Mouse (Mus musculus) embryonic facial prominence, embryonic 10.5 days (tissue): Measurements from ENCODE around the gene Slc25a22. TPM values are rescaled to one million over a fixed set of nuclear protein-coding genes. Genes with fewer than 3 reads are reported as not detected.

ENCODE experiments used
- DNase-seq: peaks from one replicate; pipeline ENCODE4 v3.0.0-alpha.2; 2017; ENCODE audit warnings: low spot score
- H3K27ac ChIP-seq: fragments of 300-500 bp; sonication (generic); replicated peaks from 2 replicates; pipeline ENCODE4 v1.5.1; 2016; ENCODE audit warnings: mild to moderate bottlenecking
- H3K27me3 ChIP-seq: fragments of 300-500 bp; sonication (generic); replicated peaks from 2 replicates; pipeline ENCODE4 v1.6.1; 2016; ENCODE audit warnings: low read depth, mild to moderate bottlenecking; ENCODE audit not compliant: poor library complexity, severe bottlenecking
- H3K36me3 ChIP-seq: fragments of 300-500 bp; sonication (generic); replicated peaks from 2 replicates; pipeline ENCODE4 v1.6.1; 2016; ENCODE audit warnings: mild to moderate bottlenecking, moderate library complexity
- H3K4me1 ChIP-seq: fragments of 300-500 bp; sonication (generic); 2 replicates; pipeline ENCODE4 v1.6.1; 2016
- H3K4me3 ChIP-seq: fragments of 300-500 bp; sonication (generic); 2 replicates; pipeline ENCODE4 v1.5.1; 2016; ENCODE audit warnings: mild to moderate bottlenecking, moderate library complexity
- H3K9me3 ChIP-seq: fragments of 300-500 bp; sonication (generic); 2 replicates; pipeline ENCODE4 v1.6.1; 2016; ENCODE audit warnings: mild to moderate bottlenecking
- WGBS: fragments of 180-500 bp; shearing (Covaris S2); methylation state at CpG from one replicate; pipeline ENCODE4 v1.1.7; 2016; 5-methylcytosine and 5-hydroxymethylcytosine counted together
- polyA plus RNA-seq: library from polyadenylated mRNA; unstranded; fragments of >200 nt; fragmentation: Nextera tagmentation; extraction: Ambion mirVana; gene quantifications from 2 replicates; pipeline ENCODE4 v1.2.1, GENCODE M21; 2016

Slc25a22 gene
- polyA plus RNA-seq, 1 experiment from 2014 or later, result 49.3 TPM

DNA sequence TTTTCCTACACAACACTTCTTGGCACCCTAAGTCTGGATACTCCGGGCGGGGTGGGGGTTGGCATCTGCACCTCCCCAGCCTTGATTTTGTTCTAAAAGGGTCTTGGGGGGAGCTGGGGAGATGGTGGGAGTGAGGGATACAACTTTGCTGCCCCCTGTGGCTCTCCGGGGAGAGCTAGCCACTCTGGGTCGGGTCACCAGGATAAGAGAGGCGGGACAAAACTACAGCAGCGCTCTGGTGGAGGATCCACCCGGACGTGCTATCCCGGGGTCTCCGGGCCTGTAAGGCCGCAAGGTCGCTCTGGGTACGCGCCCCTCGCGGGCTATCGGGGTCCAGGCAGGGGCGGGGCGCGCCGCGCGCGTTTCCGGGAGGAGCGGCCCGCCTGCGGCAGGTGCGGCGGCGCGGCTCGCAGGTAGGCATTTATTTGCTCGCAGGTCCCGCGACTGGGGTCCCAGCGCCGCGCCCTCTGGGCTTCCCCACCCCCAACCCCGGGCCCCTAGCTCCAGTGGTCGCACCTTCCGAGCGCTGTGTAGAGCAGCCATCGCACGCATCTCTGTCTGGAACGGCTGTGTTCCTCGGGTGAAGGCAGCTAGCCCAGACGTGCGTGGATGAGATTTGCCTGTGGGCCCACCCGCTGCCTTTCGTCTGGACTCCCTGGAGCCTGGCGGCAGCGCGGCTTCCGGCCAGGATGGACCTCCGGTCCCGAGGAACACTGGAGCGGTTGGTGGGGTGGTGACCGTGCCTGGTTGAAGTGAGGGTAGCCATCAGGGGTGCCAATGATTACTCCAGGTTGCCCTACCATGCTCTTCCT is 24.0 kb upstream of the Slc25a22 start:
- H3K9me3 ChIP-seq, result no peaks in the 10 kb centered on the region
- peak; percentile 56 for DNase-seq
- peaks cover 99% of the 10 kb centered on the region for H3K27me3 ChIP-seq
- H3K27ac ChIP-seq, result peak overlapping the region; percentile 72; the same call in 1 of the 2 replicates
- WGBS, result 2% methylated on average over 59 of the region's 59 CpGs
- peaks cover 44% of the 10 kb centered on the region for H3K4me1 ChIP-seq
- H3K36me3 ChIP-seq, result peaks cover 14% of the 10 kb centered on the region
- peak overlapping the region; percentile 59 for H3K4me3 ChIP-seq

DNA sequence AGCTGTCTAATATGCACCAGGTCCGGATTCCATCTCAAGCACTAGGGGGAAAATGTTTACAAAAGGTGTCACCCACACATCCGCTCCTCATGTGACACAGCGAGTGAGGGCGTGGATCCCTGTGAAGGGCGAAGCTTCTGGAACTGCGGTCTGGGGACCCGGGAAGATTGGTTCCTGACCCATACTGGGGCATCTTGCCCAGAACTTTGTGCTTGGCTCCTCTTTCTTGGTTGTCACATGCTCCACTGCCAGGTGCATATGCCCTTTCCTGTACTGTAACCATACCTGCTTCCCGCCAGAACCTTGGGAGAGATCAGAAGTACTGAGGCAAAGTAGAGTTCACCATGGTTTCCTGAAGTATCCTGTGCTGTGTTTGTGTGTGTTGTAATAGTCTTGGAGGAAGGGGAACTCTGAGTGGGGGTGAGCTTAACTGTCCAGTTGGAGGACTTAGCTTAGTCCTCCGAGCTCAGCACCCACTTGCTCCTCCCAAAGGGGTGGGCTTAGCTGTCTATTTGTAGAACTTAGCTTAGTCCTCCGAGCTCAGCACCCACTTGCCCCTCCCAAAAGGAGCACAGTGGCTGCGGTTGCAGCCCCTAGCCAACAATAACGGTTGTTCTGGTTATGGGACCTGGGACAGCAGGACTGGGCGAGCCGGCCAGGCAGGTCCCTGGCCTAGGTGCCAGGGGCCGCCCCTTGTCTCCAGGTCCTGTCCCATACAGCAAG is 22.9 kb upstream of the Slc25a22 start, which contains the start of gene Cracr2b:
Cracr2b (plus strand) TSS at position 704 of the 723 bp plus-strand sequence.
- peak within 1 kb of the TSS; percentile 59 for H3K4me3 ChIP-seq
- DNase-seq, result no peak
- no peaks in the 10 kb centered on the region for H3K9me3 ChIP-seq
- peaks cover 94% of the 10 kb centered on the region for H3K27me3 ChIP-seq
- H3K4me1 ChIP-seq, result peaks cover 46% of the 10 kb centered on the region
- H3K27ac ChIP-seq, result peak within 1 kb of the TSS; percentile 72; the same call in 1 of the 2 replicates
- peaks cover 14% of the 10 kb centered on the region for H3K36me3 ChIP-seq
- WGBS, result 71% methylated on average over 15 of the region's 15 CpGs

DNA sequence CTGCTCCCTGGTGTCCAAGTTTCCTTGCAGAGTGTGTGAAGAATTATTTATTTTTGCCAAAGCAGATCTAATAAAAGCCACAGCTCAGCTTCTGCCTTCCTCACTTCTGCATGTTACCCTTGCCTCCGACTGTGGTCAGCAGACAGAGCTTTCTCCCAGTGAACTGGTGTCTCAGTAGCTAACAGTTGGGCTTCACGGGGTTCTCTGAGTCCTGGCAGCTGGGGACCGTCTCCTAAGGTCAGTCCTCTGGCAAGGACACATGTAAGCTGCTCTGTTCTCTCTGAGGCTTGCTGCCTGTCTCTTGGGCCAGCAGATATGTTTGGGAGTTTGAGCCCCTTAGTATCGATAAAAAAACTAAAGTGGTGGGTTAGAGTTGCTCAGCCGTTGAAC is 22.3 kb upstream of the Slc25a22 start:
- DNase-seq, result no peak
- Histone ChIP-seq H3K4me3 (no peak overlapping the region), H3K27ac (no peak overlapping the region), H3K27me3 (peaks cover 89% of the 10 kb centered on the region), H3K9me3 (no peaks in the 10 kb centered on the region), H3K36me3 (peaks cover 14% of the 10 kb centered on the region), H3K4me1 (peaks cover 46% of the 10 kb centered on the region)
- WGBS, result 73% methylated on average over 5 of the region's 5 CpGs

GRCm38 (mm10) chr7:141459301-141459711 is 21.6 kb upstream of the Slc25a22 start:
- WGBS, result 88% methylated on average over 17 of the region's 17 CpGs
- no peak overlapping the region for H3K4me3 ChIP-seq
- no peak for DNase-seq
- peaks cover 82% of the 10 kb centered on the region for H3K27me3 ChIP-seq
- H3K27ac ChIP-seq, result no peak overlapping the region
- H3K9me3 ChIP-seq, result no peaks in the 10 kb centered on the region
- peaks cover 46% of the 10 kb centered on the region for H3K4me1 ChIP-seq
- peaks cover 14% of the 10 kb centered on the region for H3K36me3 ChIP-seq

GRCm38 (mm10) chr7:141458661-141459060 is 21.0 kb upstream of the Slc25a22 start:
- 89% methylated on average over 11 of the region's 11 CpGs for WGBS
- Histone ChIP-seq H3K36me3 (peaks cover 14% of the 10 kb centered on the region), H3K9me3 (no peaks in the 10 kb centered on the region), H3K4me1 (peaks cover 40% of the 10 kb centered on the region), H3K27me3 (peaks cover 75% of the 10 kb centered on the region), H3K4me3 (no peak overlapping the region), H3K27ac (no peak overlapping the region)
- no peak for DNase-seq

- WGBS, result 73% methylated on average over 15 of the region's 15 CpGs
- Histone ChIP-seq H3K36me3 (peaks cover 14% of the 10 kb centered on the region), H3K9me3 (no peaks in the 10 kb centered on the region), H3K4me1 (peaks cover 39% of the 10 kb centered on the region), H3K4me3 (no peak overlapping the region), H3K27ac (no peak overlapping the region), H3K27me3 (peaks cover 70% of the 10 kb centered on the region)
- DNase-seq, result peak; percentile 69
These were observed 20.4 kb upstream of the Slc25a22 start for GRCm38 (mm10) chr7:141457986-141458660.

- 91% methylated on average over 14 of the region's 14 CpGs for WGBS
These were observed 19.5 kb upstream of the Slc25a22 start for GRCm38 (mm10) chr7:141457236-141457635.

GRCm38 (mm10) chr7:141456739-141457138 is 19.0 kb upstream of the Slc25a22 start:
- Histone ChIP-seq H3K27me3 (peaks cover 56% of the 10 kb centered on the region), H3K36me3 (peaks cover 26% of the 10 kb centered on the region), H3K4me1 (peaks cover 29% of the 10 kb centered on the region), H3K27ac (no peak overlapping the region), H3K9me3 (no peaks in the 10 kb centered on the region), H3K4me3 (no peak overlapping the region; the same call in 1 of the 2 replicates)
- 92% methylated on average over 6 of the region's 6 CpGs for WGBS
- no peak for DNase-seq

More at GRCm38 (mm10) chr7:141457236-141457635, 19.5 kb upstream of the Slc25a22 start:
- H3K27me3 ChIP-seq, result peaks cover 61% of the 10 kb centered on the region
- no peaks in the 10 kb centered on the region for H3K9me3 ChIP-seq
- 0 out of 2 replicates have a peak overlapping the region, but pooled peaks have one; percentile 15 for H3K4me3 ChIP-seq
- H3K36me3 ChIP-seq, result peaks cover 21% of the 10 kb centered on the region
- no peak overlapping the region for H3K27ac ChIP-seq
- no peak for DNase-seq
- H3K4me1 ChIP-seq, result peaks cover 34% of the 10 kb centered on the region

GRCm38 (mm10) chr7:141455610-141456314 is 18.1 kb upstream of the Slc25a22 start:
- Histone ChIP-seq H3K4me3 (peak overlapping the region; percentile 78), H3K27ac (peak overlapping the region; percentile 78), H3K9me3 (no peaks in the 10 kb centered on the region), H3K36me3 (peaks cover 35% of the 10 kb centered on the region), H3K4me1 (peaks cover 25% of the 10 kb centered on the region), H3K27me3 (peaks cover 46% of the 10 kb centered on the region)
- peak; percentile 55 for DNase-seq
- WGBS, result under 1% methylated on average over 23 of the region's 23 CpGs

- Histone ChIP-seq H3K27me3 (peaks cover 39% of the 10 kb centered on the region), H3K36me3 (peaks cover 43% of the 10 kb centered on the region), H3K4me1 (peaks cover 25% of the 10 kb centered on the region), H3K27ac (peak within 1 kb of the TSS; percentile 78), H3K4me3 (peak within 1 kb of the TSS; percentile 78), H3K9me3 (no peaks in the 10 kb centered on the region)
- DNase-seq, result peak; percentile 95
- WGBS, result under 1% methylated on average over 45 of the region's 45 CpGs
These were observed 17.4 kb upstream of the Slc25a22 start, which contains the start of gene Pnpla2 for GRCm38 (mm10) chr7:141454967-141455551. Pnpla2 (plus strand) TSS chr7:141455198.

DNA sequence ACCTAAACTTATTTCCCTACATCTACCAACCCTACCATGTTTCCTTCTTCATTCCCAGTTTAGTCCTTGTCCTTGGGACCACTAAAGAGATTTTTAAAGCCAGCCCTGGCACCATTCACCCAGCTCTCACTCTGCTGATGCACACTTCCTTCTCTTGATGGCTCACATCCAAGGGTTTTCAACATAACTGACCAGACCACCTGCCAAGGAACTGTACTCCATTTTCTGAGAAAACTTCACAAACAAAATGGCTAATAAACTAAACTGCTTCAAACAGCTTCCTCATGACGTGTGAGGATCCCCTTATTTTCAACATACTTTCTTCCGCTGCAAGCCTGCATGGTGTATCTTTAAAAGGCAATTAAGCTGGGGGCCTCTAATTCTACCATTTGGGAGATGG is 15.9 kb upstream of the Slc25a22 start:
- Histone ChIP-seq H3K4me3 (no peak overlapping the region), H3K4me1 (peaks cover 34% of the 10 kb centered on the region), H3K27ac (no peak overlapping the region), H3K27me3 (peaks cover 25% of the 10 kb centered on the region), H3K36me3 (peaks cover 46% of the 10 kb centered on the region), H3K9me3 (no peaks in the 10 kb centered on the region)
- no peak for DNase-seq
- 80% methylated on average over 2 of the region's 2 CpGs for WGBS
